Mouse (Mus musculus): ENCODE measurements around the gene Mok. TPM values are rescaled to one million over a fixed set of nuclear protein-coding genes. Genes with fewer than 3 reads are reported as not detected.

Mok gene
- polyA plus RNA-seq, 1 experiment from 2014 or later: 4.7 TPM

DNA sequence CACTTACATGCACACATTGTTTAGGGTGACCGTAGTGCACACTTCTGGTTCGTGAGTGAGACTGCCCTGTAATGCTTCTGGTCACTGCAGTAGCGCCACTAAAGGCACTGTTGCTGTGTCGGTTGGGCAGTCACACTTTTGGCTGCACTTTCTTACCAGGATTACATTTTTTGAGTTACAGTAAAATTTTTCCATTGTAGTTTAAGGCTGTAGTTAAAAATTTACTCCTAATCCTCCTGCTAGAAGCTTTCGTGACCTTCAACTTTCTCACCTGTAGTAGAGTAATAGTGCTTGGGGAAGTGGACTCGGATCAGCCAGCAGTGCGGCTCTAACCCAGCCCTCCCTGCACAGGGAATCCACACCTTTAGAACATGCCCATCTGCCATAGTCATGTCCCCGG is 49.7 kb downstream of the Mok start:
- Histone ChIP-seq H3K9ac (ENCODE audit: low read length) (no peak overlapping the region), H3K4me3 (ENCODE audit: control insufficient read depth in 1 of 2, insufficient read depth in 1 of 2, low read depth in 1 of 2, low read length in 2 of 2) (no peak overlapping the region), H3K27ac (replicated peaks in 1 of 2; ENCODE audit: control insufficient read depth in 1 of 2, insufficient read depth in 1 of 2, low read depth in 2 of 2, low read length in 2 of 2) (no peak overlapping the region), H3K4me2 (ENCODE audit: low read length) (no peak overlapping the region), H3K9me3 (ENCODE audit: control insufficient read depth, low read length) (no peaks in the 10 kb centered on the region), H3K27me3 (ENCODE audit: control insufficient read depth, insufficient read depth, low read length) (no peaks in the 10 kb centered on the region), H3K36me3 (ENCODE audit: control insufficient read depth, insufficient read depth, low read length) (peaks cover 17% of the 10 kb centered on the region), H3K4me1 (ENCODE audit: control insufficient read depth in 2 of 2, insufficient read depth in 2 of 2, low read length in 2 of 2) (peaks cover 9 to 10% of the 10 kb centered on the region in 2 experiments)
- ATAC-seq (ENCODE audit: insufficient number of reproducible peaks, insufficient read depth, low FRiP score, low read depth): no peak
- WGBS: 88% methylated on average over 8 of the region's 8 CpGs

GRCm38 (mm10) chr12:110790580-110790979 is 50.2 kb downstream of the Mok start:
- H3K4me1 ChIP-seq (ENCODE audit: control insufficient read depth in 2 of 2, insufficient read depth in 2 of 2, low read length in 2 of 2): peaks cover 9 to 10% of the 10 kb centered on the region in 2 experiments
- no peaks in the 10 kb centered on the region for H3K9me3 ChIP-seq (ENCODE audit: control insufficient read depth, low read length)
- peaks cover 17% of the 10 kb centered on the region for H3K36me3 ChIP-seq (ENCODE audit: control insufficient read depth, insufficient read depth, low read length)
- no peaks in the 10 kb centered on the region for H3K27me3 ChIP-seq (ENCODE audit: control insufficient read depth, insufficient read depth, low read length)
- no peak overlapping the region for H3K4me3 ChIP-seq (ENCODE audit: control insufficient read depth in 1 of 2, insufficient read depth in 1 of 2, low read depth in 1 of 2, low read length in 2 of 2)
- H3K4me2 ChIP-seq (ENCODE audit: low read length): no peak overlapping the region
- WGBS: 84% methylated on average over 4 of the region's 4 CpGs
- H3K9ac ChIP-seq (ENCODE audit: low read length): no peak overlapping the region
- no peak overlapping the region for H3K27ac ChIP-seq (replicated peaks in 1 of 2; ENCODE audit: control insufficient read depth in 1 of 2, insufficient read depth in 1 of 2, low read depth in 2 of 2, low read length in 2 of 2)
- no peak for ATAC-seq (ENCODE audit: insufficient number of reproducible peaks, insufficient read depth, low FRiP score, low read depth)

DNA sequence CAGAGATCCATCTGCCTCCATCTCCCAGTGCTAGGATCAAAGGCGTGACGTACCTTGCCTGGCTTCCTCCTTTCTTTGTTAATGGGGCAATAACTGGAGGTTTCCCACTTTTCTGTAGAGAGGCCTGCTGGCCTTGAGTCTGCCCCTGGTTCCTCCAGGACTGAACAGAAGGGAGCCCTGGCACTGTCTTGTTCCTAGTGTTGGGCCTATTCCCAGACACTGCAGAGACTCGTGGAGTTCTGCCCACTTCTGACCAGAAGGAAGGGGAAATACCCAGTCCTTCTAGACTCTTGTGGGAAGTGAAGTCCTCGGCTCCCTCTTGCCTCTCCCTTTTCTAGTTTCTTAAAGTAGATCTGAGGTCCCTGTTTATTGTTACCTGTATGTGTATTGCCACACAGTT is 54.5 kb downstream of the Mok start:
- Histone ChIP-seq H3K27me3 (ENCODE audit: control insufficient read depth, insufficient read depth, low read length) (no peaks in the 10 kb centered on the region), H3K4me1 (ENCODE audit: control insufficient read depth in 2 of 2, insufficient read depth in 2 of 2, low read length in 2 of 2) (peaks cover 5 to 7% of the 10 kb centered on the region in 2 experiments), H3K9ac (ENCODE audit: low read length) (no peak overlapping the region), H3K9me3 (ENCODE audit: control insufficient read depth, low read length) (no peaks in the 10 kb centered on the region), H3K4me3 (ENCODE audit: control insufficient read depth in 1 of 2, insufficient read depth in 1 of 2, low read depth in 1 of 2, low read length in 2 of 2) (no peak overlapping the region), H3K27ac (replicated peaks in 1 of 2; ENCODE audit: control insufficient read depth in 1 of 2, insufficient read depth in 1 of 2, low read depth in 2 of 2, low read length in 2 of 2) (no peak overlapping the region), H3K36me3 (ENCODE audit: control insufficient read depth, insufficient read depth, low read length) (peaks cover 28% of the 10 kb centered on the region), H3K4me2 (ENCODE audit: low read length) (no peak overlapping the region)
- no peak for ATAC-seq (ENCODE audit: insufficient number of reproducible peaks, insufficient read depth, low FRiP score, low read depth)
- WGBS: 77% methylated on average over 4 of the region's 4 CpGs

GRCm38 (mm10) chr12:110784211-110784610 is 56.5 kb downstream of the Mok start:
- 85% methylated on average over 2 of the region's 2 CpGs for WGBS
- H3K27me3 ChIP-seq (ENCODE audit: control insufficient read depth, insufficient read depth, low read length): no peaks in the 10 kb centered on the region
- H3K4me3 ChIP-seq (ENCODE audit: control insufficient read depth in 1 of 2, insufficient read depth in 1 of 2, low read depth in 1 of 2, low read length in 2 of 2): no peak overlapping the region
- no peak overlapping the region for H3K4me2 ChIP-seq (ENCODE audit: low read length)
- peaks cover 44% of the 10 kb centered on the region for H3K36me3 ChIP-seq (ENCODE audit: control insufficient read depth, insufficient read depth, low read length)
- H3K27ac ChIP-seq (replicated peaks in 1 of 2; ENCODE audit: control insufficient read depth in 1 of 2, insufficient read depth in 1 of 2, low read depth in 2 of 2, low read length in 2 of 2): peak overlapping the region in 1 of 2 experiments; percentile 19; a peak in 1 of 4 replicates
- H3K9me3 ChIP-seq (ENCODE audit: control insufficient read depth, low read length): no peaks in the 10 kb centered on the region
- no peak for ATAC-seq (ENCODE audit: insufficient number of reproducible peaks, insufficient read depth, low FRiP score, low read depth)
- no peaks in the 10 kb centered on the region; a peak in 1 of 4 replicates for H3K4me1 ChIP-seq (ENCODE audit: control insufficient read depth in 2 of 2, insufficient read depth in 2 of 2, low read length in 2 of 2)
- no peak overlapping the region for H3K9ac ChIP-seq (ENCODE audit: low read length)

DNA sequence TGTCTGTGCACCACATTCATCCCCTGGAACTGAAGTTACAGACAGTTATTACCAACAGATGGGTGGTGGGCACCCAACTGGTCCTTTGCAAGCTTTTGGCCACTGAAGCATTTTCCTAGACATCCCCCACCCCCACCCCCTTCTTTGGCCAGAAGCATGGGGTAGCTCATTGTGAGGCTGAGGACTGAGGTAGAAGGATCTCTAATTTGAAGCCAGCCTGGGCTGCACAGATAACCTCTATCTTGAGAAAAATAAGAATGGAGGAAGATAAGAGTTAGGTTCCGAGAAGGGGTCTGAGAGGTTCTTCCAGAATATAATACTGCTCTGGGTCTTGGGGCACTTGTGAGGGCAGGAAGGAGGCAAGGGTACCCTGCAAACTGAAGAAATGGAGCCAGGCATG is 58.5 kb downstream of the Mok start:
- Histone ChIP-seq H3K27ac (replicated peaks in 1 of 2; ENCODE audit: control insufficient read depth in 1 of 2, insufficient read depth in 1 of 2, low read depth in 2 of 2, low read length in 2 of 2) (no peak overlapping the region), H3K4me2 (ENCODE audit: low read length) (no peak overlapping the region), H3K9me3 (ENCODE audit: control insufficient read depth, low read length) (no peaks in the 10 kb centered on the region), H3K4me1 (ENCODE audit: control insufficient read depth in 2 of 2, insufficient read depth in 2 of 2, low read length in 2 of 2) (no peaks in the 10 kb centered on the region; a peak in 1 of 4 replicates), H3K27me3 (ENCODE audit: control insufficient read depth, insufficient read depth, low read length) (no peaks in the 10 kb centered on the region), H3K36me3 (ENCODE audit: control insufficient read depth, insufficient read depth, low read length) (peaks cover 49% of the 10 kb centered on the region), H3K4me3 (ENCODE audit: control insufficient read depth in 1 of 2, insufficient read depth in 1 of 2, low read depth in 1 of 2, low read length in 2 of 2) (no peak overlapping the region), H3K9ac (ENCODE audit: low read length) (no peak overlapping the region)
- ATAC-seq (ENCODE audit: insufficient number of reproducible peaks, insufficient read depth, low FRiP score, low read depth): no peak
- WGBS: 31% methylated on average over 1 of the region's 1 CpGs

DNA sequence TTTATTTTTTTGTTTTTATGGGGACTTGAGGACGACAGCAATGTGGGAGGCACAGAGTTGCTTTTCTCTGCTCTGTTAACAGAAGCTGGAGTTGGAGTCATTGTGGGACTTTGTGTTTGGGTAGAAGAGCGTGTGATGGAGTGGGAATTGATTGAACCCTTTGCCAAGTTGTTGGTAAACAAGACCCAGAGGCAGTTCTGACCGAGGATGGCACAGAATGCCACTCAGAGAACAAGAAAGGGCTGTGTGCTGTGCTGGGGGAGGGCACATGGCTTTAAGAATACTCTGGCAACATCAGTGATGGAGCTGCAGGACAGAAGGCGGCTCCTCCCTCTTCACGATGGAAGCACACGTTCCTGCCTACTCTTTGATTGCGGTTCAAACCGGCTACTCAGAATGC is 59.6 kb downstream of the Mok start:
- Histone ChIP-seq H3K4me3 (ENCODE audit: control insufficient read depth in 1 of 2, insufficient read depth in 1 of 2, low read depth in 1 of 2, low read length in 2 of 2) (no peak overlapping the region), H3K9ac (ENCODE audit: low read length) (no peak overlapping the region), H3K27ac (replicated peaks in 1 of 2; ENCODE audit: control insufficient read depth in 1 of 2, insufficient read depth in 1 of 2, low read depth in 2 of 2, low read length in 2 of 2) (no peak overlapping the region), H3K4me1 (ENCODE audit: control insufficient read depth in 2 of 2, insufficient read depth in 2 of 2, low read length in 2 of 2) (peaks cover 0 to under 1% of the 10 kb centered on the region in 2 experiments; a peak in 2 of 4 replicates), H3K4me2 (ENCODE audit: low read length) (no peak overlapping the region), H3K9me3 (ENCODE audit: control insufficient read depth, low read length) (no peaks in the 10 kb centered on the region), H3K27me3 (ENCODE audit: control insufficient read depth, insufficient read depth, low read length) (no peaks in the 10 kb centered on the region), H3K36me3 (ENCODE audit: control insufficient read depth, insufficient read depth, low read length) (peaks cover 45% of the 10 kb centered on the region)
- no peak for ATAC-seq (ENCODE audit: insufficient number of reproducible peaks, insufficient read depth, low FRiP score, low read depth)
- WGBS: 84% methylated on average over 8 of the region's 8 CpGs

GRCm38 (mm10) chr12:110779296-110779695 is 61.4 kb downstream of the Mok start:
- no peak for ATAC-seq (ENCODE audit: insufficient number of reproducible peaks, insufficient read depth, low FRiP score, low read depth)
- H3K9ac ChIP-seq (ENCODE audit: low read length): no peak overlapping the region
- WGBS: 67% methylated on average over 7 of the region's 7 CpGs
- no peaks in the 10 kb centered on the region for H3K9me3 ChIP-seq (ENCODE audit: control insufficient read depth, low read length)
- no peak overlapping the region for H3K4me2 ChIP-seq (ENCODE audit: low read length)
- H3K4me1 ChIP-seq (ENCODE audit: control insufficient read depth in 2 of 2, insufficient read depth in 2 of 2, low read length in 2 of 2): peaks cover 2 to 10% of the 10 kb centered on the region in 2 experiments; a peak in 2 of 4 replicates
- H3K4me3 ChIP-seq (ENCODE audit: control insufficient read depth in 1 of 2, insufficient read depth in 1 of 2, low read depth in 1 of 2, low read length in 2 of 2): no peak overlapping the region
- H3K36me3 ChIP-seq (ENCODE audit: control insufficient read depth, insufficient read depth, low read length): peaks cover 37% of the 10 kb centered on the region
- no peaks in the 10 kb centered on the region for H3K27me3 ChIP-seq (ENCODE audit: control insufficient read depth, insufficient read depth, low read length)
- no peak overlapping the region for H3K27ac ChIP-seq (replicated peaks in 1 of 2; ENCODE audit: control insufficient read depth in 1 of 2, insufficient read depth in 1 of 2, low read depth in 2 of 2, low read length in 2 of 2)

DNA sequence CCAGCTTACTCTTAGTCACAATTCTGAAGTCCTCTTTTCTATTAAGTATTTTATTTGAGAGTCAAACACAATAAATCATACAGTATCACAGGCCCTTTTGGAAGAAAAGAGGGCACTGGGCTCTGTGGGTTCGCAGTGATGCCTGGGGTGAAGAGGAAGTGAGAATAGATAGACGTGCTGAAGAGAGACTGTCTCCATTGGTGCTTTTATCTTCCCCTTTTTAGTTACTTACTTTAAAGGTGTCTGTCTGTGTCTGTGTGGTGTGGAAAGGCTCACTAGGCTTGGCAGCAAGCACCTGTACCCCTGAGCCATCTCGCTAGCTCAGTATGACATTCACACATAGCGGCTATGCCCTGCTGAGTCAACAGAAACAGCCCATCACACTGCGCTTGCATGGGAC is 62.9 kb downstream of the Mok start:
- no peak overlapping the region for H3K4me2 ChIP-seq (ENCODE audit: low read length)
- H3K27ac ChIP-seq (replicated peaks in 1 of 2; ENCODE audit: control insufficient read depth in 1 of 2, insufficient read depth in 1 of 2, low read depth in 2 of 2, low read length in 2 of 2): no peak overlapping the region
- H3K4me1 ChIP-seq (ENCODE audit: control insufficient read depth in 2 of 2, insufficient read depth in 2 of 2, low read length in 2 of 2): peaks cover 2 to 10% of the 10 kb centered on the region in 2 experiments; a peak in 1 of 4 replicates
- H3K36me3 ChIP-seq (ENCODE audit: control insufficient read depth, insufficient read depth, low read length): peaks cover 35% of the 10 kb centered on the region
- H3K9me3 ChIP-seq (ENCODE audit: control insufficient read depth, low read length): no peaks in the 10 kb centered on the region
- no peaks in the 10 kb centered on the region for H3K27me3 ChIP-seq (ENCODE audit: control insufficient read depth, insufficient read depth, low read length)
- no peak overlapping the region for H3K4me3 ChIP-seq (ENCODE audit: control insufficient read depth in 1 of 2, insufficient read depth in 1 of 2, low read depth in 1 of 2, low read length in 2 of 2)
- ATAC-seq (ENCODE audit: insufficient number of reproducible peaks, insufficient read depth, low FRiP score, low read depth): no peak
- 78% methylated on average over 5 of the region's 5 CpGs for WGBS
- H3K9ac ChIP-seq (ENCODE audit: low read length): no peak overlapping the region
